Mouse (Mus musculus) heart, postnatal 0 days (tissue): ENCODE measurements at regions not wholly inside any gene's neighbourhood (a gene's known extent, or its start where the extent isn't known, plus 50 kb on each side); places are given as distances from the start of the nearest gene placed in this dataset.
A peak's percentile ranks its signal among the peaks of the same experiment; 100 is the strongest.

Experiments
- ATAC-seq: fragments of 200-750 bp; cut with Nextera tagmentation; 2 replicates; pipeline ENCODE4 v1.8.0; 2017; ENCODE audit warnings: low read depth, moderate number of reproducible peaks, moderate library complexity; ENCODE audit not compliant: insufficient read depth
- DNase-seq: peaks from one replicate; pipeline ENCODE4 v3.0.0-alpha.2; 2016; ENCODE audit warnings: low spot score
- H3K27ac ChIP-seq: fragments of 300-500 bp; sonication (generic); 2 replicates; pipeline ENCODE4 v1.5.1; 2014; ENCODE audit warnings: low read depth, mild to moderate bottlenecking
- H3K27me3 ChIP-seq: fragments of 300-500 bp; sonication (generic); 2 replicates; pipeline ENCODE4 v1.6.1; 2014; ENCODE audit warnings: low read length, mixed read lengths; ENCODE audit not compliant: control insufficient read depth, insufficient read depth
- H3K36me3 ChIP-seq: fragments of 300-500 bp; sonication (generic); replicated peaks from 2 replicates; pipeline ENCODE4 v1.6.1; 2014; ENCODE audit warnings: low read length, mixed read lengths; ENCODE audit not compliant: control insufficient read depth, insufficient read depth
- H3K4me1 ChIP-seq: fragments of 300-500 bp; sonication (generic); 2 replicates; pipeline ENCODE4 v1.6.1; 2014; ENCODE audit warnings: antibody characterized with exemption; ENCODE audit not compliant: control insufficient read depth, insufficient read depth
- H3K4me2 ChIP-seq: fragments of 300-500 bp; sonication (generic); 2 replicates; pipeline ENCODE4 v1.6.1; 2014; ENCODE audit warnings: low read depth, mild to moderate bottlenecking, low read length, moderate library complexity
- H3K4me3 ChIP-seq: fragments of 300-500 bp; sonication (generic); 2 replicates; pipeline ENCODE4 v1.5.1; 2014; ENCODE audit warnings: low read depth, low read length
- H3K9ac ChIP-seq: fragments of 300-500 bp; sonication (generic); replicated peaks from 2 replicates; pipeline ENCODE4 v1.6.1; 2014; ENCODE audit warnings: low read depth, low read length, mixed read lengths
- H3K9me3 ChIP-seq: fragments of 300-500 bp; sonication (generic); replicated peaks from 2 replicates; pipeline ENCODE4 v1.6.1; 2016; ENCODE audit warnings: low read length; ENCODE audit not compliant: control insufficient read depth
- CTCF ChIP-seq: IDR thresholded peaks from 2 replicates; pipeline ENCODE4 v1.5.1; 2016; ENCODE audit warnings: antibody characterized with exemption, control low read depth, low read depth
- EP300 ChIP-seq: IDR thresholded peaks from 2 replicates; pipeline ENCODE4 v1.6.1; 2016; ENCODE audit warnings: antibody characterized with exemption, low read depth
- WGBS: fragments of 180-500 bp; shearing (Covaris S2); extraction: QIAGEN DNeasy Blood & Tissue Kit; methylation state at CpG from one replicate; pipeline ENCODE4 v1.1.7; 2014; 5-methylcytosine and 5-hydroxymethylcytosine counted together

GRCm38 (mm10) chr17:68165171-68165825, 108.3 kb upstream of the L3mbtl4 start:
- peak overlapping the region; percentile 35 for H3K4me2 ChIP-seq
- no peak for TF ChIP-seq EP300
- TF ChIP-seq CTCF, result no peak
- no peaks in the 10 kb centered on the region for H3K36me3 ChIP-seq
- no peaks in the 10 kb centered on the region for H3K9me3 ChIP-seq
- 22% methylated on average over 15 of the region's 15 CpGs for WGBS
- no peak overlapping the region for H3K9ac ChIP-seq
- H3K27ac ChIP-seq, result peak overlapping the region; percentile 32; the same call in 1 of the 2 replicates
- no peaks in the 10 kb centered on the region for H3K4me1 ChIP-seq
- peak; percentile 46 for DNase-seq
- no peaks in the 10 kb centered on the region for H3K27me3 ChIP-seq
- no peak overlapping the region for H3K4me3 ChIP-seq
- ATAC-seq, result peak; percentile 39; the same call in 1 of the 2 replicates

- DNase-seq (peak; percentile 49), ATAC-seq (no peak)
- H3K4me1 ChIP-seq, result no peaks in the 10 kb centered on the region
- no peak overlapping the region for H3K4me3 ChIP-seq
- WGBS, result 66% methylated on average over 4 of the region's 4 CpGs
- H3K9ac ChIP-seq, result no peak overlapping the region
- no peaks in the 10 kb centered on the region for H3K36me3 ChIP-seq
- no peaks in the 10 kb centered on the region for H3K9me3 ChIP-seq
- no peak overlapping the region for H3K4me2 ChIP-seq
- H3K27me3 ChIP-seq, result no peaks in the 10 kb centered on the region
- TF ChIP-seq CTCF (peak; percentile 76), EP300 (no peak)
- H3K27ac ChIP-seq, result no peak overlapping the region
These were observed 107.2 kb upstream of the L3mbtl4 start for GRCm38 (mm10) chr17:68166397-68166796.

DNA sequence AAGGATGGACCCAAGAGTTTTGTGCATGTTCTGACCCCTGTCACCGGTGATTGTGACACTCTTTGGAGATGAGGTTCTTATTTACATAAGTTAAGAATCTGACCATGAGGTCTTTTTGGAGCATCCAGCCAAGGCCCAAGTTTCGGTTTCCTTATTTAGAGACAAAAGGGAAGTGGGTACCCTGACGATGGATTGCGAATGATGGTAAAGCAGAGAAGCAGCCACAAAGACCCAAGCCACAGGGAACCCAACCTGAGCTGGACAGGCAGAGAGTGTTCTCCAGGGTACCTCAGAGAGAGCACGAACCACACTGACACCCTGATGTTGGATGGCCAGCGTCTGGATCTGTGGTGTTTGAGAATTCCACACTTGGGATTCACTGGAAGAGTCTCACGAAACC, 100.8 kb upstream of the L3mbtl4 start:
- H3K9me3 ChIP-seq, result no peaks in the 10 kb centered on the region
- no peak overlapping the region for H3K27ac ChIP-seq
- DNase-seq (no peak), ATAC-seq (no peak)
- 84% methylated on average over 7 of the region's 7 CpGs for WGBS
- no peaks in the 10 kb centered on the region for H3K27me3 ChIP-seq
- H3K4me3 ChIP-seq, result no peak overlapping the region
- no peaks in the 10 kb centered on the region for H3K4me1 ChIP-seq
- no peak overlapping the region for H3K4me2 ChIP-seq
- TF ChIP-seq EP300, result no peak
- no peak for TF ChIP-seq CTCF
- no peaks in the 10 kb centered on the region for H3K36me3 ChIP-seq
- H3K9ac ChIP-seq, result no peak overlapping the region

DNA sequence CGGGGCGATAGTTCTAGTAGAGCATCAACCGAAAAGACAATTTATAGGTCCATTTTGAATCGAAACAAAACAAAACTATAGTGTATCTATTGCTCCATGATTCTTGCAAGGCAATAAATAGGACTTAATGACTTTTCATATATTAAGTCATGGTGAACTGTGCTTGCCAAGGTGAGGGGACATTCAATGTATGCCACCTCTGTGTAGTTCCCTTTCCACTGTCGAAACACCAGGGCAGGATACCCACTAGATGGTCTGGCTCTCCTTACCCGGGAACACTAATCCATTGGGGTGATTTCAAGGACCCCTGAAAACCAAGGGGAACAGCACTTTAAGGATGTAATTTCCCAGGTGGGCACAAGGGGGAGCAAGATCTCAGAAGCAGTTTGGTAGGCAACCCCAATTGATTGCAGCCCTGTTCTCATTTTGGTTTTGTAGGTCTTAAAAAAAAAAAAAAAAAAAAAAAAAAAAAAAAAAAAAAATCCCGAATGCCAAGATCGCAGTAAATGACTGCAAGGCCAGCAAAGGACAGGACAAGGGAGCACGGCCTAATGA, 96.9 kb upstream of the L3mbtl4 start:
- Histone ChIP-seq H3K4me1 (no peaks in the 10 kb centered on the region), H3K9me3 (no peaks in the 10 kb centered on the region), H3K27ac (no peak overlapping the region), H3K4me3 (no peak overlapping the region), H3K9ac (no peak overlapping the region), H3K36me3 (no peaks in the 10 kb centered on the region), H3K27me3 (no peaks in the 10 kb centered on the region), H3K4me2 (no peak overlapping the region)
- TF ChIP-seq EP300 (no peak), CTCF (peak; percentile 61)
- 57% methylated on average over 9 of the region's 9 CpGs for WGBS
- DNase-seq (peak; percentile 48), ATAC-seq (no peak)

- TF ChIP-seq EP300 (no peak), CTCF (peak; percentile 51)
- Histone ChIP-seq H3K27me3 (no peaks in the 10 kb centered on the region), H3K9ac (no peak overlapping the region), H3K9me3 (no peaks in the 10 kb centered on the region), H3K4me3 (no peak overlapping the region), H3K27ac (no peak overlapping the region), H3K4me2 (no peak overlapping the region), H3K36me3 (no peaks in the 10 kb centered on the region), H3K4me1 (no peaks in the 10 kb centered on the region)
- DNase-seq (peak; percentile 6), ATAC-seq (no peak)
- 12% methylated on average over 2 of the region's 2 CpGs for WGBS
These were observed 95.8 kb upstream of the L3mbtl4 start for GRCm38 (mm10) chr17:68177835-68178234.

DNA sequence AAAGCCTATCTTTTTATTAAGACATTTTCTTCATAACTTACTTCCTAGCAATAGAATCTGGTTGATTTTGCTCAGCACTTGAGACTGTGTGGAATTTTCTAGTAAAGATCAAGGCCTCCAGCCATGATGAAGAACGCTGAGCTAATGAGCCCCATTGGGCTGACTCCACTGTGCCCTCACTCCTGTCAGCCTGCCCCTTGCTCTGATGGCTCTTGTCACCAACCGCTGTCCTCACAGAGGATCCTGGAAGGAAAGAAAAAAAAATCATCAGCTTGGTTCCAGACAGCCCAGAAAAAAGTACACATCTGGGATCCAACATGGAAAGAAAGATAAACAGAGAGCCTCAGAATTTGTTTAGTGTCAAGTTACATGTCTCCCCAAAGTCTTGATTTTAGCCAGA, 88.2 kb upstream of the L3mbtl4 start:
- ATAC-seq, result no peak
- no peak overlapping the region for H3K27ac ChIP-seq
- 48% methylated on average over 2 of the region's 2 CpGs for WGBS
- H3K27me3 ChIP-seq, result no peaks in the 10 kb centered on the region
- TF ChIP-seq CTCF (no peak), EP300 (no peak)
- no peak overlapping the region for H3K4me3 ChIP-seq
- H3K4me2 ChIP-seq, result no peak overlapping the region
- no peaks in the 10 kb centered on the region for H3K4me1 ChIP-seq
- H3K9ac ChIP-seq, result no peak overlapping the region
- H3K36me3 ChIP-seq, result no peaks in the 10 kb centered on the region
- no peak for DNase-seq
- H3K9me3 ChIP-seq, result no peaks in the 10 kb centered on the region
